Mouse (Mus musculus) myocyte (in vitro differentiated cells): ENCODE data around the gene Srek1. TPM values are rescaled to one million over a fixed set of nuclear protein-coding genes. Genes with fewer than 3 reads are reported as not detected.

Experiments
- H3K27me3 ChIP-seq: one replicate; pipeline ENCODE4 v1.6.1; 2011; ENCODE audit not compliant: control insufficient read depth, insufficient read depth, insufficient read length
- H3K36me3 ChIP-seq: one replicate; pipeline ENCODE4 v1.6.1; 2011; ENCODE audit not compliant: control insufficient read depth, insufficient read depth
- H3K4me2 ChIP-seq: one replicate; pipeline ENCODE4 v1.6.1; 2011; ENCODE audit warnings: low read depth, control low read depth
- H3K4me3 ChIP-seq: one replicate; pipeline ENCODE4 v1.5.1; 2011; ENCODE audit warnings: mild to moderate bottlenecking, control low read depth, moderate library complexity
- H3K79me2 ChIP-seq: one replicate; pipeline ENCODE4 v1.6.1; 2011; ENCODE audit not compliant: control insufficient read depth, insufficient read depth
- H3ac ChIP-seq: one replicate; pipeline ENCODE4 v1.6.1; 2011; ENCODE audit not compliant: control insufficient read depth, insufficient read length
- CEBPB ChIP-seq: IDR thresholded peaks from 2 replicates; pipeline ENCODE4 v1.6.1; 2011; ENCODE audit warnings: mild to moderate bottlenecking, moderate library complexity; ENCODE audit not compliant: poor library complexity, insufficient read depth, severe bottlenecking
- E2F4 ChIP-seq: IDR thresholded peaks from one replicate; pipeline ENCODE4 v1.6.1; 2011; ENCODE audit warnings: mild to moderate bottlenecking, control low read depth, moderate library complexity; ENCODE audit not compliant: insufficient read depth
- MAX ChIP-seq: IDR thresholded peaks from one replicate; pipeline ENCODE4 v1.6.1; 2011; ENCODE audit warnings: low read depth, mild to moderate bottlenecking, control low read depth
- MYOD1 ChIP-seq, 3 experiments: IDR thresholded peaks; one replicate each; pipeline ENCODE4 v1.6.1; 2011; ENCODE audit warnings: control low read depth in 2 of 3, low read depth in 2 of 3, mild to moderate bottlenecking in 2 of 3, moderate library complexity in 1 of 3; ENCODE audit not compliant: insufficient read length in 2 of 3, control insufficient read depth in 1 of 3
- MYOG ChIP-seq, 3 experiments: IDR thresholded peaks; one replicate each; pipeline ENCODE4 v1.6.1; 2011; ENCODE audit warnings: control low read depth in 2 of 3, low read depth in 2 of 3, mild to moderate bottlenecking in 2 of 3; ENCODE audit not compliant: insufficient read length in 2 of 3, control insufficient read depth in 1 of 3, insufficient read depth in 1 of 3
- POLR2A ChIP-seq: IDR thresholded peaks from one replicate; pipeline ENCODE4 v1.6.1; 2011; ENCODE audit warnings: low read depth, mild to moderate bottlenecking, control low read depth, moderate library complexity; ENCODE audit not compliant: insufficient read length
- POLR2AphosphoS2 ChIP-seq: IDR thresholded peaks from one replicate; pipeline ENCODE4 v1.6.1; 2011; ENCODE audit warnings: low read depth, control low read depth; ENCODE audit not compliant: insufficient read length
- REST ChIP-seq: IDR thresholded peaks from one replicate; pipeline ENCODE4 v1.6.1; 2011; ENCODE audit warnings: mild to moderate bottlenecking, control low read depth, moderate library complexity; ENCODE audit not compliant: insufficient read depth, insufficient read length
- SRF ChIP-seq: IDR thresholded peaks from one replicate; pipeline ENCODE4 v1.6.1; 2011; ENCODE audit warnings: low read depth; ENCODE audit not compliant: control insufficient read depth, insufficient read length
- TCF12 ChIP-seq: IDR thresholded peaks from one replicate; pipeline ENCODE4 v1.6.1; 2011; ENCODE audit warnings: mild to moderate bottlenecking, control low read depth; ENCODE audit not compliant: poor library complexity, insufficient read depth, severe bottlenecking
- TCF3 ChIP-seq: IDR thresholded peaks from one replicate; pipeline ENCODE4 v1.6.1; 2011; ENCODE audit warnings: low read depth, control low read depth; ENCODE audit not compliant: insufficient read length
- USF1 ChIP-seq: IDR thresholded peaks from one replicate; pipeline ENCODE4 v1.6.1; 2011; ENCODE audit warnings: low read depth, mild to moderate bottlenecking, control low read depth, moderate library complexity
- polyA plus RNA-seq: library from polyadenylated mRNA; unstranded; fragments of >200 nt; fragmentation: generic; extraction: Trizol; gene quantifications from one replicate; pipeline ENCODE4 v1.2.1, GENCODE M21; 2012; ENCODE audit warnings: missing spikeins

Gene Srek1
- polyA plus RNA-seq, 1 experiment: 6.1 TPM

- Histone ChIP-seq H3ac (no peak overlapping the region), H3K36me3 (no peaks in the 10 kb centered on the region), H3K4me3 (no peak overlapping the region), H3K27me3 (no peaks in the 10 kb centered on the region), H3K79me2 (no peaks in the 10 kb centered on the region), H3K4me2 (no peak overlapping the region)
- TF ChIP-seq E2F4 (no peak), POLR2AphosphoS2 (no peak), TCF12 (no peak), USF1 (no peak), POLR2A (no peak), MYOD1 (IDR thresholded peaks at IDR 0.05; ENCODE audit: control insufficient read depth in 1 of 3, insufficient read length in 2 of 3, low read depth in 2 of 3) (no peak), REST (no peak), TCF3 (no peak), MYOG (IDR thresholded peaks at IDR 0.05; ENCODE audit: control insufficient read depth in 1 of 3, insufficient read depth in 1 of 3, insufficient read length in 2 of 3, low read depth in 2 of 3) (no peak), CEBPB (no peak)
Observed at GRCm38 (mm10) chr13:103806210-103806851, 31.9 kb upstream of the Srek1 start.

- Histone ChIP-seq H3K36me3 (no peaks in the 10 kb centered on the region), H3K4me2 (no peak overlapping the region), H3K27me3 (no peaks in the 10 kb centered on the region), H3K79me2 (no peaks in the 10 kb centered on the region), H3K4me3 (no peak overlapping the region), H3ac (no peak overlapping the region)
- TF ChIP-seq USF1 (no peak), POLR2AphosphoS2 (no peak), TCF3 (no peak), CEBPB (no peak), SRF (no peak), MYOG (IDR thresholded peaks at IDR 0.05; ENCODE audit: control insufficient read depth in 1 of 3, insufficient read depth in 1 of 3, insufficient read length in 2 of 3, low read depth in 2 of 3) (no peak), MYOD1 (IDR thresholded peaks at IDR 0.05; ENCODE audit: control insufficient read depth in 1 of 3, insufficient read length in 2 of 3, low read depth in 2 of 3) (no peak), POLR2A (no peak), TCF12 (no peak), REST (no peak), E2F4 (no peak), MAX (no peak)
Observed at GRCm38 (mm10) chr13:103803721-103804120, 29.3 kb upstream of the Srek1 start.

GRCm38 (mm10) chr13:103801021-103801420 lies 26.6 kb upstream of the Srek1 start:
- Histone ChIP-seq H3K36me3 (no peaks in the 10 kb centered on the region), H3K79me2 (no peaks in the 10 kb centered on the region), H3K4me2 (no peak overlapping the region), H3K4me3 (no peak overlapping the region), H3K27me3 (no peaks in the 10 kb centered on the region), H3ac (no peak overlapping the region)
- no peak for TF ChIP-seq POLR2AphosphoS2
- no peak for TF ChIP-seq USF1
- TF ChIP-seq MYOD1 (IDR thresholded peaks at IDR 0.05; ENCODE audit: control insufficient read depth in 1 of 3, insufficient read length in 2 of 3, low read depth in 2 of 3): no peak
- TF ChIP-seq POLR2A: no peak
- no peak for TF ChIP-seq TCF3
- no peak for TF ChIP-seq CEBPB
- no peak for TF ChIP-seq MAX
- TF ChIP-seq SRF: no peak
- TF ChIP-seq MYOG (IDR thresholded peaks at IDR 0.05; ENCODE audit: control insufficient read depth in 1 of 3, insufficient read depth in 1 of 3, insufficient read length in 2 of 3, low read depth in 2 of 3): no peak
- TF ChIP-seq REST: no peak
- TF ChIP-seq E2F4: no peak
- TF ChIP-seq TCF12: no peak

GRCm38 (mm10) chr13:103794688-103795543 lies 20.5 kb upstream of the Srek1 start:
- Histone ChIP-seq H3K27me3 (no peaks in the 10 kb centered on the region), H3K4me2 (no peak overlapping the region), H3K36me3 (no peaks in the 10 kb centered on the region), H3K4me3 (no peak overlapping the region), H3ac (no peak overlapping the region), H3K79me2 (no peaks in the 10 kb centered on the region)
- TF ChIP-seq REST (no peak), POLR2AphosphoS2 (no peak), MYOD1 (IDR thresholded peaks at IDR 0.05; ENCODE audit: control insufficient read depth in 1 of 3, insufficient read length in 2 of 3, low read depth in 2 of 3) (no peak)
